Mouse (Mus musculus): ENCODE measurements around the gene Rab9b.

Gene Rab9b

GRCm38 (mm10) chrX:136868061-136869040, at the start of gene Rab9b:
Rab9b (minus strand) TSS chrX:136868755.
- DNase-seq (ENCODE audit: low spot score) = peak; percentile 51

- DNase-seq (ENCODE audit: low spot score) = no peak
Measured at GRCm38 (mm10) chrX:136904369-136904768, 35.8 kb upstream of the Rab9b start.

- peak; percentile 32 for DNase-seq (ENCODE audit: low spot score)
Measured at GRCm38 (mm10) chrX:136895757-136896156, 27.2 kb upstream of the Rab9b start.

GRCm38 (mm10) chrX:136850300-136850699, 18.3 kb downstream of the Rab9b start:
- DNase-seq (ENCODE audit: low spot score) = no peak

GRCm38 (mm10) chrX:136828610-136829009, 39.9 kb downstream of the Rab9b start:
- no peak for DNase-seq (ENCODE audit: low spot score)

- DNase-seq (ENCODE audit: low spot score) = no peak
Measured at GRCm38 (mm10) chrX:136825016-136825415, 43.5 kb downstream of the Rab9b start.

GRCm38 (mm10) chrX:136822371-136822770, 46.2 kb downstream of the Rab9b start, which contains the start of gene Plp1:
Plp1 (plus strand) TSS chrX:136822671.
- no peak for DNase-seq (ENCODE audit: low spot score)

- peak; percentile 87 for DNase-seq (ENCODE audit: low spot score)
Measured at GRCm38 (mm10) chrX:136820250-136820649, 48.3 kb downstream of the Rab9b start.

GRCm38 (mm10) chrX:136819752-136820151, 48.8 kb downstream of the Rab9b start:
- DNase-seq (ENCODE audit: low spot score) = peak; percentile 12
